Mouse (Mus musculus) hindbrain, embryonic 14.5 days (tissue): ENCODE data around the gene Slain2. TPM values are rescaled to one million over a fixed set of nuclear protein-coding genes. Genes with fewer than 3 reads are reported as not detected.

Experiments
- ATAC-seq: fragments of 200-750 bp; cut with Nextera tagmentation; 2 replicates; pipeline ENCODE4 v1.8.0; 2017; ENCODE audit warnings: moderate number of reproducible peaks, mild to moderate bottlenecking, moderate TSS enrichment, moderate library complexity; ENCODE audit not compliant: low FRiP score
- DNase-seq: peaks from one replicate; pipeline ENCODE4 v3.0.0-alpha.2; 2015; ENCODE audit warnings: low spot score
- H3K27ac ChIP-seq: fragments of 300-500 bp; sonication (generic); 2 replicates; pipeline ENCODE4 v1.5.1; 2014; ENCODE audit warnings: mild to moderate bottlenecking, moderate library complexity
- H3K27me3 ChIP-seq: fragments of 300-500 bp; sonication (generic); 2 replicates; pipeline ENCODE4 v1.6.1; 2014; ENCODE audit warnings: mild to moderate bottlenecking, low read length, mixed read lengths; ENCODE audit not compliant: control insufficient read depth, insufficient read depth
- H3K36me3 ChIP-seq: fragments of 300-500 bp; sonication (generic); replicated peaks from 2 replicates; pipeline ENCODE4 v1.6.1; 2014; ENCODE audit not compliant: control insufficient read depth, insufficient read depth
- H3K4me1 ChIP-seq: fragments of 300-500 bp; sonication (generic); replicated peaks from 2 replicates; pipeline ENCODE4 v1.6.1; 2014; ENCODE audit warnings: antibody characterized with exemption, low read length, mixed read lengths; ENCODE audit not compliant: control insufficient read depth, insufficient read depth
- H3K4me2 ChIP-seq: fragments of 300-500 bp; sonication (generic); replicated peaks from 2 replicates; pipeline ENCODE4 v1.6.1; 2014; ENCODE audit warnings: mild to moderate bottlenecking, moderate library complexity
- H3K4me3 ChIP-seq: fragments of 300-500 bp; sonication (generic); replicated peaks from 2 replicates; pipeline ENCODE4 v1.5.1; 2014; ENCODE audit warnings: mild to moderate bottlenecking, low read length
- H3K9ac ChIP-seq: fragments of 300-500 bp; sonication (generic); 2 replicates; pipeline ENCODE4 v1.6.1; 2014
- H3K9me3 ChIP-seq: fragments of 300-500 bp; sonication (generic); 2 replicates; pipeline ENCODE4 v1.6.1; 2016; ENCODE audit warnings: low read length; ENCODE audit not compliant: control insufficient read depth
- WGBS: fragments of 180-500 bp; shearing (Covaris S2); extraction: QIAGEN DNeasy Blood & Tissue Kit; methylation state at CpG from one replicate; pipeline ENCODE4 v1.1.7; 2014; 5-methylcytosine and 5-hydroxymethylcytosine counted together
- polyA plus RNA-seq: library from polyadenylated mRNA; unstranded; fragments of >200 nt; fragmentation: Nextera tagmentation; extraction: Ambion mirVana; gene quantifications from 2 replicates; pipeline ENCODE4 v1.2.1, GENCODE M21; 2014

The Slain2 gene
- polyA plus RNA-seq, 1 experiment from 2014 or later = 24.6 TPM

GRCm38 (mm10) chr5:72881748-72882411, 32.2 kb upstream of the Slain2 start:
- Histone ChIP-seq H3K9me3 (no peaks in the 10 kb centered on the region), H3K4me3 (no peak overlapping the region), H3K9ac (no peak overlapping the region), H3K27ac (no peak overlapping the region), H3K27me3 (no peaks in the 10 kb centered on the region), H3K36me3 (no peaks in the 10 kb centered on the region), H3K4me2 (no peak overlapping the region), H3K4me1 (no peaks in the 10 kb centered on the region)
- WGBS = 90% methylated on average over 12 of the region's 12 CpGs
- DNase-seq (no peak), ATAC-seq (no peak)

GRCm38 (mm10) chr5:72882412-72882765, 31.7 kb upstream of the Slain2 start:
- Histone ChIP-seq H3K27me3 (no peaks in the 10 kb centered on the region), H3K4me1 (no peaks in the 10 kb centered on the region), H3K36me3 (no peaks in the 10 kb centered on the region), H3K27ac (no peak overlapping the region), H3K9ac (no peak overlapping the region), H3K4me3 (no peak overlapping the region), H3K4me2 (no peak overlapping the region), H3K9me3 (no peaks in the 10 kb centered on the region)
- DNase-seq = no peak
- ATAC-seq = no peak
- WGBS = 76% methylated on average over 2 of the region's 2 CpGs

GRCm38 (mm10) chr5:72883706-72884105, 30.4 kb upstream of the Slain2 start:
- no peak overlapping the region for H3K27ac ChIP-seq
- H3K27me3 ChIP-seq = no peaks in the 10 kb centered on the region
- H3K9ac ChIP-seq = no peak overlapping the region
- DNase-seq (no peak), ATAC-seq (no peak)
- H3K4me2 ChIP-seq = no peak overlapping the region
- no peaks in the 10 kb centered on the region for H3K9me3 ChIP-seq
- no peaks in the 10 kb centered on the region for H3K4me1 ChIP-seq
- WGBS = 86% methylated on average over 3 of the region's 3 CpGs
- no peak overlapping the region for H3K4me3 ChIP-seq
- H3K36me3 ChIP-seq = no peaks in the 10 kb centered on the region

GRCm38 (mm10) chr5:72886458-72887222, 27.5 kb upstream of the Slain2 start:
- Histone ChIP-seq H3K4me1 (no peaks in the 10 kb centered on the region), H3K36me3 (no peaks in the 10 kb centered on the region), H3K27me3 (no peaks in the 10 kb centered on the region), H3K9me3 (no peaks in the 10 kb centered on the region), H3K27ac (no peak overlapping the region), H3K4me2 (no peak overlapping the region), H3K4me3 (no peak overlapping the region), H3K9ac (no peak overlapping the region)
- 75% methylated on average over 18 of the region's 19 CpGs for WGBS
- ATAC-seq = peak; percentile 37; the same call in 1 of the 2 replicates
- no peak for DNase-seq

- Histone ChIP-seq H3K9ac (no peak overlapping the region), H3K4me3 (no peak overlapping the region), H3K4me2 (no peak overlapping the region), H3K27me3 (no peaks in the 10 kb centered on the region), H3K27ac (no peak overlapping the region), H3K36me3 (no peaks in the 10 kb centered on the region), H3K9me3 (no peaks in the 10 kb centered on the region), H3K4me1 (no peaks in the 10 kb centered on the region)
- ATAC-seq (no peak), DNase-seq (no peak)
- 91% methylated on average over 7 of the region's 7 CpGs for WGBS
Observed at GRCm38 (mm10) chr5:72888260-72888659, 25.8 kb upstream of the Slain2 start.

- H3K36me3 ChIP-seq = no peaks in the 10 kb centered on the region
- H3K4me1 ChIP-seq = no peaks in the 10 kb centered on the region
- no peak overlapping the region for H3K27ac ChIP-seq
- peak; percentile 71 for DNase-seq
- no peaks in the 10 kb centered on the region for H3K9me3 ChIP-seq
- H3K4me3 ChIP-seq = no peak overlapping the region
- H3K9ac ChIP-seq = no peak overlapping the region
- H3K27me3 ChIP-seq = no peaks in the 10 kb centered on the region
- ATAC-seq = peak; percentile 64; the same call in 1 of the 2 replicates
- H3K4me2 ChIP-seq = no peak overlapping the region
- 9% methylated on average over 12 of the region's 12 CpGs for WGBS
Observed at GRCm38 (mm10) chr5:72891534-72891933, 22.6 kb upstream of the Slain2 start.

- 67% methylated on average over 5 of the region's 5 CpGs for WGBS
- H3K27me3 ChIP-seq = no peaks in the 10 kb centered on the region
- ATAC-seq (no peak), DNase-seq (no peak)
- H3K4me1 ChIP-seq = no peaks in the 10 kb centered on the region
- no peak overlapping the region for H3K4me3 ChIP-seq
- no peaks in the 10 kb centered on the region for H3K36me3 ChIP-seq
- H3K27ac ChIP-seq = no peak overlapping the region
- no peak overlapping the region for H3K9ac ChIP-seq
- H3K9me3 ChIP-seq = no peaks in the 10 kb centered on the region
- H3K4me2 ChIP-seq = no peak overlapping the region
Observed at GRCm38 (mm10) chr5:72893987-72894386, 20.1 kb upstream of the Slain2 start.

- 93% methylated on average over 11 of the region's 11 CpGs for WGBS
- no peaks in the 10 kb centered on the region for H3K36me3 ChIP-seq
- no peaks in the 10 kb centered on the region for H3K9me3 ChIP-seq
- H3K4me2 ChIP-seq = no peak overlapping the region
- no peak for ATAC-seq
- H3K4me3 ChIP-seq = no peak overlapping the region
- no peak overlapping the region for H3K27ac ChIP-seq
- H3K9ac ChIP-seq = no peak overlapping the region
- no peak for DNase-seq
- H3K4me1 ChIP-seq = no peaks in the 10 kb centered on the region
- H3K27me3 ChIP-seq = no peaks in the 10 kb centered on the region
Observed at GRCm38 (mm10) chr5:72895261-72895660, 18.8 kb upstream of the Slain2 start.

GRCm38 (mm10) chr5:72896478-72897279, 17.4 kb upstream of the Slain2 start:
- no peaks in the 10 kb centered on the region for H3K9me3 ChIP-seq
- H3K36me3 ChIP-seq = no peaks in the 10 kb centered on the region
- no peak for ATAC-seq
- H3K9ac ChIP-seq = no peak overlapping the region
- H3K27me3 ChIP-seq = no peaks in the 10 kb centered on the region
- no peaks in the 10 kb centered on the region for H3K4me1 ChIP-seq
- H3K4me2 ChIP-seq = no peak overlapping the region
- WGBS = 77% methylated on average over 18 of the region's 18 CpGs
- DNase-seq = no peak
- no peak overlapping the region for H3K27ac ChIP-seq
- H3K4me3 ChIP-seq = no peak overlapping the region
